Mouse (Mus musculus): ENCODE measurements around the gene Gm20388. TPM values are rescaled to one million over a fixed set of nuclear protein-coding genes. Genes with fewer than 3 reads are reported as not detected.

Gm20388 gene
- polyA plus RNA-seq, 1 experiment from 2014 or later: not detected

GRCm38 (mm10) chr8:120057078-120057477, 146.4 kb downstream of the Gm20388 start:
- Histone ChIP-seq H3K27me3 (ENCODE audit: control insufficient read depth, insufficient read depth, low read length) (no peaks in the 10 kb centered on the region), H3K27ac (ENCODE audit: low read depth, low read length) (no peak overlapping the region), H3K4me3 (ENCODE audit: low read depth, low read length) (no peak overlapping the region), H3K9ac (ENCODE audit: low read length) (no peak overlapping the region), H3K36me3 (ENCODE audit: control insufficient read depth, insufficient read depth, low read length) (no peaks in the 10 kb centered on the region), H3K4me1 (ENCODE audit: control insufficient read depth, insufficient read depth, low read length) (no peaks in the 10 kb centered on the region), H3K4me2 (no peak overlapping the region), H3K9me3 (ENCODE audit: control insufficient read depth, low read length) (no peaks in the 10 kb centered on the region)
- WGBS: 86% methylated on average over 2 of the region's 2 CpGs
- DNase-seq (ENCODE audit: low spot score, missing footprints) (no peak), ATAC-seq (ENCODE audit: low FRiP score) (no peak)

DNA sequence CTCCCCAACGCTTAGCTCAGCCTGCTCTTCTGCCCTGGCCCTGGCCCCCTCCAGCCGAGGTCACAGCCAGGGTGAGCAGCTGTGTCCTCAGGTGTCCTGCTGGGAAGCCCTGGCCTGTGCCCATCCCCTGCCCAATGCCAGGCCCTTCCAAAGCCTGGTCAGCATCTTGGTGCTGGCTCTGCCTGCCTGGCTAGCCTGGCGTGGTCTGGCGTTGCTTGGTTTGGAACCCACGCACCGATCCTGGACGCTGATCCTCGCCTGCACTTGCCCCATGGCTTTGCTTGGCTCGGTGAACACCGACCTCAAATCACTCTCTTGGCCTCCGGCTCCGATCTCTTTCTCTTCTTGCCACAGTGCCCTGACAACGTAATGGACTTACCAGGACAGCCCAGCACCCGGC, 152.1 kb downstream of the Gm20388 start:
- Histone ChIP-seq H3K9me3 (ENCODE audit: control insufficient read depth, low read length) (no peaks in the 10 kb centered on the region), H3K4me1 (ENCODE audit: control insufficient read depth, insufficient read depth, low read length) (no peaks in the 10 kb centered on the region), H3K27ac (ENCODE audit: low read depth, low read length) (no peak overlapping the region), H3K27me3 (ENCODE audit: control insufficient read depth, insufficient read depth, low read length) (no peaks in the 10 kb centered on the region), H3K9ac (ENCODE audit: low read length) (no peak overlapping the region), H3K4me2 (no peak overlapping the region), H3K4me3 (ENCODE audit: low read depth, low read length) (no peak overlapping the region), H3K36me3 (ENCODE audit: control insufficient read depth, insufficient read depth, low read length) (no peaks in the 10 kb centered on the region)
- ATAC-seq (ENCODE audit: low FRiP score) (no peak), DNase-seq (ENCODE audit: low spot score, missing footprints) (no peak)
- WGBS: 92% methylated on average over 14 of the region's 14 CpGs

- Histone ChIP-seq H3K36me3 (ENCODE audit: control insufficient read depth, insufficient read depth, low read length) (no peaks in the 10 kb centered on the region), H3K27me3 (ENCODE audit: control insufficient read depth, insufficient read depth, low read length) (no peaks in the 10 kb centered on the region), H3K9me3 (ENCODE audit: control insufficient read depth, low read length) (no peaks in the 10 kb centered on the region), H3K27ac (ENCODE audit: low read depth, low read length) (no peak overlapping the region), H3K9ac (ENCODE audit: low read length) (no peak overlapping the region), H3K4me2 (no peak overlapping the region), H3K4me1 (ENCODE audit: control insufficient read depth, insufficient read depth, low read length) (no peaks in the 10 kb centered on the region), H3K4me3 (ENCODE audit: low read depth, low read length) (no peak overlapping the region)
- ATAC-seq (ENCODE audit: low FRiP score) (no peak), DNase-seq (ENCODE audit: low spot score, missing footprints) (no peak)
- 84% methylated on average over 3 of the region's 3 CpGs for WGBS
These were observed 152.7 kb downstream of the Gm20388 start for GRCm38 (mm10) chr8:120063326-120063725.

GRCm38 (mm10) chr8:120065611-120066010, 155.0 kb downstream of the Gm20388 start:
- Histone ChIP-seq H3K4me2 (no peak overlapping the region), H3K4me1 (ENCODE audit: control insufficient read depth, insufficient read depth, low read length) (no peaks in the 10 kb centered on the region), H3K9me3 (ENCODE audit: control insufficient read depth, low read length) (no peaks in the 10 kb centered on the region), H3K4me3 (ENCODE audit: low read depth, low read length) (no peak overlapping the region), H3K27me3 (ENCODE audit: control insufficient read depth, insufficient read depth, low read length) (no peaks in the 10 kb centered on the region), H3K9ac (ENCODE audit: low read length) (no peak overlapping the region), H3K27ac (ENCODE audit: low read depth, low read length) (no peak overlapping the region), H3K36me3 (ENCODE audit: control insufficient read depth, insufficient read depth, low read length) (no peaks in the 10 kb centered on the region)
- 90% methylated on average over 8 of the region's 8 CpGs for whole genome bisulfite sequencing
- ATAC-seq (ENCODE audit: low FRiP score): no peak
- no peak for DNase-seq (ENCODE audit: low spot score, missing footprints)

GRCm38 (mm10) chr8:120066226-120066625, 155.6 kb downstream of the Gm20388 start:
- Histone ChIP-seq H3K4me3 (ENCODE audit: low read depth, low read length) (no peak overlapping the region), H3K9me3 (ENCODE audit: control insufficient read depth, low read length) (no peaks in the 10 kb centered on the region), H3K4me1 (ENCODE audit: control insufficient read depth, insufficient read depth, low read length) (no peaks in the 10 kb centered on the region), H3K27ac (ENCODE audit: low read depth, low read length) (no peak overlapping the region), H3K4me2 (no peak overlapping the region), H3K27me3 (ENCODE audit: control insufficient read depth, insufficient read depth, low read length) (no peaks in the 10 kb centered on the region), H3K36me3 (ENCODE audit: control insufficient read depth, insufficient read depth, low read length) (no peaks in the 10 kb centered on the region), H3K9ac (ENCODE audit: low read length) (no peak overlapping the region)
- ATAC-seq (ENCODE audit: low FRiP score) (no peak), DNase-seq (ENCODE audit: low spot score, missing footprints) (no peak)
- WGBS: 88% methylated on average over 4 of the region's 4 CpGs

GRCm38 (mm10) chr8:120067936-120068668, 157.5 kb downstream of the Gm20388 start:
- no peak overlapping the region for H3K4me2 ChIP-seq
- no peak overlapping the region for H3K4me3 ChIP-seq (ENCODE audit: low read depth, low read length)
- H3K9ac ChIP-seq (ENCODE audit: low read length): no peak overlapping the region
- H3K36me3 ChIP-seq (ENCODE audit: control insufficient read depth, insufficient read depth, low read length): no peaks in the 10 kb centered on the region
- ATAC-seq (ENCODE audit: low FRiP score) (no peak), DNase-seq (ENCODE audit: low spot score, missing footprints) (no peak)
- no peaks in the 10 kb centered on the region for H3K9me3 ChIP-seq (ENCODE audit: control insufficient read depth, low read length)
- H3K27ac ChIP-seq (ENCODE audit: low read depth, low read length): no peak overlapping the region
- H3K4me1 ChIP-seq (ENCODE audit: control insufficient read depth, insufficient read depth, low read length): no peaks in the 10 kb centered on the region
- WGBS: 66% methylated on average over 19 of the region's 19 CpGs
- no peaks in the 10 kb centered on the region for H3K27me3 ChIP-seq (ENCODE audit: control insufficient read depth, insufficient read depth, low read length)

- H3K9ac ChIP-seq (ENCODE audit: low read length): no peak overlapping the region
- H3K27me3 ChIP-seq (ENCODE audit: control insufficient read depth, insufficient read depth, low read length): no peaks in the 10 kb centered on the region
- no peaks in the 10 kb centered on the region for H3K4me1 ChIP-seq (ENCODE audit: control insufficient read depth, insufficient read depth, low read length)
- no peak overlapping the region for H3K4me2 ChIP-seq
- H3K4me3 ChIP-seq (ENCODE audit: low read depth, low read length): no peak overlapping the region
- DNase-seq (ENCODE audit: low spot score, missing footprints): peak; percentile 98
- WGBS: 24% methylated on average over 4 of the region's 4 CpGs
- H3K27ac ChIP-seq (ENCODE audit: low read depth, low read length): no peak overlapping the region
- H3K36me3 ChIP-seq (ENCODE audit: control insufficient read depth, insufficient read depth, low read length): no peaks in the 10 kb centered on the region
- H3K9me3 ChIP-seq (ENCODE audit: control insufficient read depth, low read length): no peaks in the 10 kb centered on the region
- peak; percentile 73; the same call in 1 of the 2 replicates for ATAC-seq (ENCODE audit: low FRiP score)
These were observed 161.0 kb downstream of the Gm20388 start for GRCm38 (mm10) chr8:120071684-120072083.

GRCm38 (mm10) chr8:120072259-120072658, 161.6 kb downstream of the Gm20388 start:
- Histone ChIP-seq H3K9me3 (ENCODE audit: control insufficient read depth, low read length) (no peaks in the 10 kb centered on the region), H3K27me3 (ENCODE audit: control insufficient read depth, insufficient read depth, low read length) (no peaks in the 10 kb centered on the region), H3K4me1 (ENCODE audit: control insufficient read depth, insufficient read depth, low read length) (no peaks in the 10 kb centered on the region), H3K27ac (ENCODE audit: low read depth, low read length) (no peak overlapping the region), H3K4me2 (no peak overlapping the region), H3K9ac (ENCODE audit: low read length) (no peak overlapping the region), H3K36me3 (ENCODE audit: control insufficient read depth, insufficient read depth, low read length) (no peaks in the 10 kb centered on the region), H3K4me3 (ENCODE audit: low read depth, low read length) (no peak overlapping the region)
- ATAC-seq (ENCODE audit: low FRiP score) (no peak), DNase-seq (ENCODE audit: low spot score, missing footprints) (no peak)
- 53% methylated on average over 9 of the region's 9 CpGs for WGBS

- no peaks in the 10 kb centered on the region for H3K9me3 ChIP-seq (ENCODE audit: control insufficient read depth, low read length)
- H3K4me2 ChIP-seq: no peak overlapping the region
- no peaks in the 10 kb centered on the region for H3K27me3 ChIP-seq (ENCODE audit: control insufficient read depth, insufficient read depth, low read length)
- no peak overlapping the region for H3K9ac ChIP-seq (ENCODE audit: low read length)
- ATAC-seq (ENCODE audit: low FRiP score): no peak
- no peaks in the 10 kb centered on the region for H3K4me1 ChIP-seq (ENCODE audit: control insufficient read depth, insufficient read depth, low read length)
- DNase-seq (ENCODE audit: low spot score, missing footprints): no peak
- no peak overlapping the region for H3K4me3 ChIP-seq (ENCODE audit: low read depth, low read length)
- WGBS: 83% methylated on average over 8 of the region's 8 CpGs
- no peak overlapping the region for H3K27ac ChIP-seq (ENCODE audit: low read depth, low read length)
- no peaks in the 10 kb centered on the region for H3K36me3 ChIP-seq (ENCODE audit: control insufficient read depth, insufficient read depth, low read length)
These were observed 162.2 kb downstream of the Gm20388 start for GRCm38 (mm10) chr8:120072827-120073226.

Data from midbrain, embryonic 11.5 days (tissue).